Mouse (Mus musculus): ENCODE data around the gene Tgfbr2.

GRCm38 (mm10) chr9:116133312-116133980, 41.7 kb downstream of the Tgfbr2 start:
- TF ChIP-seq POLR2A (IDR thresholded peaks at IDR 0.05; ENCODE audit: extremely low read depth, insufficient read depth, low read length) (no peak), CTCF (IDR thresholded peaks at IDR 0.05; ENCODE audit: extremely low read depth, insufficient read depth, low read length) (no peak)

Measured in cortical plate, adult 2 months (tissue).